Mouse (Mus musculus): Measurements from ENCODE around the gene Pak7. TPM values are rescaled to one million over a fixed set of nuclear protein-coding genes. Genes with fewer than 3 reads are reported as not detected.

The Pak7 gene
- polyA plus RNA-seq, 1 experiment from 2014 or later, result 32.8 TPM

- Histone ChIP-seq H3K4me1 (ENCODE audit: control insufficient read depth, insufficient read depth, low read length) (no peaks in the 10 kb centered on the region), H3K27me3 (ENCODE audit: control insufficient read depth, insufficient read depth, low read length) (no peaks in the 10 kb centered on the region), H3K36me3 (ENCODE audit: control insufficient read depth, insufficient read depth, low read length) (no peaks in the 10 kb centered on the region), H3K4me2 (ENCODE audit: low read depth, low read length) (no peak overlapping the region), H3K4me3 (ENCODE audit: low read depth, low read length) (no peak overlapping the region), H3K27ac (ENCODE audit: low read depth, low read length) (peak overlapping the region; percentile 16; the same call in 1 of the 2 replicates), H3K9ac (replicated peaks; ENCODE audit: low read depth, low read length) (no peak overlapping the region), H3K9me3 (ENCODE audit: control insufficient read depth, low read length) (no peaks in the 10 kb centered on the region)
- WGBS, result 54% methylated on average over 4 of the region's 4 CpGs
- no peak; the same call in 1 of the 2 replicates for ATAC-seq (ENCODE audit: low read depth)
Observed at GRCm38 (mm10) chr2:136139159-136140069, 248.4 kb downstream of the Pak7 start.

GRCm38 (mm10) chr2:136138451-136138850 lies 249.3 kb downstream of the Pak7 start:
- Histone ChIP-seq H3K27me3 (ENCODE audit: control insufficient read depth, insufficient read depth, low read length) (no peaks in the 10 kb centered on the region), H3K36me3 (ENCODE audit: control insufficient read depth, insufficient read depth, low read length) (no peaks in the 10 kb centered on the region), H3K4me1 (ENCODE audit: control insufficient read depth, insufficient read depth, low read length) (no peaks in the 10 kb centered on the region), H3K4me2 (ENCODE audit: low read depth, low read length) (no peak overlapping the region), H3K4me3 (ENCODE audit: low read depth, low read length) (no peak overlapping the region), H3K9me3 (ENCODE audit: control insufficient read depth, low read length) (no peaks in the 10 kb centered on the region), H3K27ac (ENCODE audit: low read depth, low read length) (no peak overlapping the region), H3K9ac (replicated peaks; ENCODE audit: low read depth, low read length) (no peak overlapping the region)
- ATAC-seq (ENCODE audit: low read depth), result no peak

DNA sequence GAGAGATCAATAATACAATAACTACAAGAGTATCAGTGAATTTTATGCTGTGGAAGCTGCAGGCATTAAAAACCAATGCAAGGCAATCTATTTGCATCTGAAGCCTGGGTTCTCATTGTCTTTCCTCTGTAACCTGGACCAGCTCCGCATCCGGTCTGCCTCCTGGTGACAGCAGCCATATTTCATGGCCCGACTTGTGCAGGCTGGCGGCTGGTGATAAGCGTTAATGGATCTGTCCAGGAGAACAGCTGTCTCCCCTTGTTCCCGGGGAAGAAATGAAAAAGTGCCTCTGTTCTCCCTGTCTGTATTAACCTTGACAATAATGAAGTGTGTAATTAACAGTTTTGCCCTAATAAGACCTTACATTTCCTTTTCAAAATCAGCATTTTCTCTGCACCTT lies 265.9 kb downstream of the Pak7 start:
- Histone ChIP-seq H3K27me3 (ENCODE audit: control insufficient read depth, insufficient read depth, low read length) (no peaks in the 10 kb centered on the region), H3K4me2 (ENCODE audit: low read depth, low read length) (no peak overlapping the region), H3K9me3 (ENCODE audit: control insufficient read depth, low read length) (no peaks in the 10 kb centered on the region), H3K4me1 (ENCODE audit: control insufficient read depth, insufficient read depth, low read length) (peaks cover 5% of the 10 kb centered on the region), H3K9ac (replicated peaks; ENCODE audit: low read depth, low read length) (no peak overlapping the region), H3K36me3 (ENCODE audit: control insufficient read depth, insufficient read depth, low read length) (no peaks in the 10 kb centered on the region), H3K4me3 (ENCODE audit: low read depth, low read length) (no peak overlapping the region), H3K27ac (ENCODE audit: low read depth, low read length) (peak overlapping the region; percentile 72)
- peak; percentile 94 for ATAC-seq (ENCODE audit: low read depth)
- 0% methylated on average over 6 of the region's 6 CpGs for WGBS

- WGBS, result 84% methylated on average over 2 of the region's 2 CpGs
Observed at GRCm38 (mm10) chr2:136118006-136118405, 269.8 kb downstream of the Pak7 start.

DNA sequence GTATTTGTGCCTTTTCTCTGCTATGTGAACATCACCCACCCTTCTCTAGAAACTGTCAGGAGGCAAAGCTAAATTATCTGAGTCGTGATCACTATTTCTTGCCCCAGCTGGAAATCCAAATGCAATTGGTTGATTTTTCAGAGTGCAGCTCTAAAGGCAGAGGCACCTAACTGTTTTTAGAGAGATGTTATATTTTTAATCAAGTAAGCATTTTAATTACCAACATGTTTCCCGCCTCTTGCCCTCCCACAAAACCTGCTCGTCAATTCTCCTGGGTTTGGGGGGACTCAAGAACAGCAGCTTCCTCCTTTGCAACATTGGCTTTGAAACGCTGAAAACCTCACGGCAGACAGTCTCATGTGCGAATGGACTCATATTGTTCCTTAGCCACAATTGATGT lies 274.4 kb downstream of the Pak7 start:
- no peak overlapping the region for H3K4me3 ChIP-seq (ENCODE audit: low read depth, low read length)
- H3K27me3 ChIP-seq (ENCODE audit: control insufficient read depth, insufficient read depth, low read length), result no peaks in the 10 kb centered on the region
- H3K9me3 ChIP-seq (ENCODE audit: control insufficient read depth, low read length), result no peaks in the 10 kb centered on the region
- no peak overlapping the region for H3K9ac ChIP-seq (replicated peaks; ENCODE audit: low read depth, low read length)
- peak overlapping the region; percentile 69 for H3K27ac ChIP-seq (ENCODE audit: low read depth, low read length)
- ATAC-seq (ENCODE audit: low read depth), result no peak
- no peaks in the 10 kb centered on the region for H3K36me3 ChIP-seq (ENCODE audit: control insufficient read depth, insufficient read depth, low read length)
- H3K4me1 ChIP-seq (ENCODE audit: control insufficient read depth, insufficient read depth, low read length), result peaks cover 21% of the 10 kb centered on the region
- 55% methylated on average over 6 of the region's 6 CpGs for whole genome bisulfite sequencing
- no peak overlapping the region for H3K4me2 ChIP-seq (ENCODE audit: low read depth, low read length)

More at GRCm38 (mm10) chr2:136118006-136118405, 269.8 kb downstream of the Pak7 start:
- no peak for ATAC-seq (ENCODE audit: low read depth)
- H3K9ac ChIP-seq (replicated peaks; ENCODE audit: low read depth, low read length), result no peak overlapping the region
- H3K4me2 ChIP-seq (ENCODE audit: low read depth, low read length), result no peak overlapping the region
- H3K4me1 ChIP-seq (ENCODE audit: control insufficient read depth, insufficient read depth, low read length), result peaks cover 5% of the 10 kb centered on the region
- no peaks in the 10 kb centered on the region for H3K36me3 ChIP-seq (ENCODE audit: control insufficient read depth, insufficient read depth, low read length)
- no peak overlapping the region for H3K27ac ChIP-seq (ENCODE audit: low read depth, low read length)
- H3K9me3 ChIP-seq (ENCODE audit: control insufficient read depth, low read length), result no peaks in the 10 kb centered on the region
- H3K27me3 ChIP-seq (ENCODE audit: control insufficient read depth, insufficient read depth, low read length), result no peaks in the 10 kb centered on the region
- no peak overlapping the region for H3K4me3 ChIP-seq (ENCODE audit: low read depth, low read length)

GRCm38 (mm10) chr2:136109038-136109363 lies 278.8 kb downstream of the Pak7 start:
- no peak overlapping the region for H3K4me3 ChIP-seq (ENCODE audit: low read depth, low read length)

GRCm38 (mm10) chr2:136108124-136109037 lies 279.4 kb downstream of the Pak7 start:
- 3% methylated on average over 6 of the region's 6 CpGs for WGBS

More at GRCm38 (mm10) chr2:136109038-136109363, 278.8 kb downstream of the Pak7 start:
- H3K27ac ChIP-seq (ENCODE audit: low read depth, low read length), result peak overlapping the region; percentile 96
- H3K9me3 ChIP-seq (ENCODE audit: control insufficient read depth, low read length), result no peaks in the 10 kb centered on the region
- peak overlapping the region; percentile 59 for H3K9ac ChIP-seq (replicated peaks; ENCODE audit: low read depth, low read length)
- 2% methylated on average over 2 of the region's 2 CpGs for WGBS
- no peaks in the 10 kb centered on the region for H3K36me3 ChIP-seq (ENCODE audit: control insufficient read depth, insufficient read depth, low read length)
- no peaks in the 10 kb centered on the region for H3K27me3 ChIP-seq (ENCODE audit: control insufficient read depth, insufficient read depth, low read length)
- peak overlapping the region; percentile 18; the same call in 1 of the 2 replicates for H3K4me2 ChIP-seq (ENCODE audit: low read depth, low read length)
- peak; percentile 12 for ATAC-seq (ENCODE audit: low read depth)
- peaks cover 36% of the 10 kb centered on the region for H3K4me1 ChIP-seq (ENCODE audit: control insufficient read depth, insufficient read depth, low read length)

DNA sequence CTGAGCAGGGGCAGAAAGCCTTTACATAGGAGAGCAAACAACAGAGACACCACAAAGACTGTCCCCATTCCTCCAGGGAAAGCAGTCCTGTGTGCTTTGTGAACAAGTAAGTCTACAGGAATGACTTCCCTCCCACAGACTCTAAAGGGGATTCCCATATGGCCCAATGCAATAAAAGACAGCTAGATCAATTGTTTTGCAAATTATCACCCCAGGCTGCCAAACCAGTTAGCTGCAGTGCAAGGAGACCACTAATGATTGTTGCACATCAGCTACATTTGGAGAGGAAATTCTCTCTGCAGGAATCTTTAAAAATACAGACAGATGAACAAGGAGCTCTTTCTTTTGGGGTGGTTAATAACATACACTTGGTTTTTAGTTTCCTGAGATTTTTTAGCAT lies 280.2 kb downstream of the Pak7 start:
- peak overlapping the region; percentile 96 for H3K27ac ChIP-seq (ENCODE audit: low read depth, low read length)

More at GRCm38 (mm10) chr2:136108124-136109037, 279.4 kb downstream of the Pak7 start:
- peaks cover 36% of the 10 kb centered on the region for H3K4me1 ChIP-seq (ENCODE audit: control insufficient read depth, insufficient read depth, low read length)
- H3K36me3 ChIP-seq (ENCODE audit: control insufficient read depth, insufficient read depth, low read length), result no peaks in the 10 kb centered on the region
- H3K4me3 ChIP-seq (ENCODE audit: low read depth, low read length), result no peak overlapping the region
- peak; percentile 94 for ATAC-seq (ENCODE audit: low read depth)
- H3K27ac ChIP-seq (ENCODE audit: low read depth, low read length), result peak overlapping the region; percentile 96
- peak overlapping the region; percentile 59 for H3K9ac ChIP-seq (replicated peaks; ENCODE audit: low read depth, low read length)
- peak overlapping the region; percentile 18; the same call in 1 of the 2 replicates for H3K4me2 ChIP-seq (ENCODE audit: low read depth, low read length)
- no peaks in the 10 kb centered on the region for H3K9me3 ChIP-seq (ENCODE audit: control insufficient read depth, low read length)
- no peaks in the 10 kb centered on the region for H3K27me3 ChIP-seq (ENCODE audit: control insufficient read depth, insufficient read depth, low read length)

More for the DNA sequence above, 280.2 kb downstream of the Pak7 start:
- Histone ChIP-seq H3K4me2 (ENCODE audit: low read depth, low read length) (peak overlapping the region; percentile 23; the same call in 1 of the 2 replicates), H3K4me1 (ENCODE audit: control insufficient read depth, insufficient read depth, low read length) (peaks cover 36% of the 10 kb centered on the region), H3K4me3 (ENCODE audit: low read depth, low read length) (no peak overlapping the region), H3K9ac (replicated peaks; ENCODE audit: low read depth, low read length) (0 out of 2 replicates have a peak overlapping the region, but pooled peaks have one; percentile 21), H3K36me3 (ENCODE audit: control insufficient read depth, insufficient read depth, low read length) (no peaks in the 10 kb centered on the region), H3K27me3 (ENCODE audit: control insufficient read depth, insufficient read depth, low read length) (no peaks in the 10 kb centered on the region), H3K9me3 (ENCODE audit: control insufficient read depth, low read length) (no peaks in the 10 kb centered on the region)
- peak; percentile 72 for ATAC-seq (ENCODE audit: low read depth)
